Comparison of ENCODE assay signal across 12 mouse cellular contexts in the genomic region with DNA sequence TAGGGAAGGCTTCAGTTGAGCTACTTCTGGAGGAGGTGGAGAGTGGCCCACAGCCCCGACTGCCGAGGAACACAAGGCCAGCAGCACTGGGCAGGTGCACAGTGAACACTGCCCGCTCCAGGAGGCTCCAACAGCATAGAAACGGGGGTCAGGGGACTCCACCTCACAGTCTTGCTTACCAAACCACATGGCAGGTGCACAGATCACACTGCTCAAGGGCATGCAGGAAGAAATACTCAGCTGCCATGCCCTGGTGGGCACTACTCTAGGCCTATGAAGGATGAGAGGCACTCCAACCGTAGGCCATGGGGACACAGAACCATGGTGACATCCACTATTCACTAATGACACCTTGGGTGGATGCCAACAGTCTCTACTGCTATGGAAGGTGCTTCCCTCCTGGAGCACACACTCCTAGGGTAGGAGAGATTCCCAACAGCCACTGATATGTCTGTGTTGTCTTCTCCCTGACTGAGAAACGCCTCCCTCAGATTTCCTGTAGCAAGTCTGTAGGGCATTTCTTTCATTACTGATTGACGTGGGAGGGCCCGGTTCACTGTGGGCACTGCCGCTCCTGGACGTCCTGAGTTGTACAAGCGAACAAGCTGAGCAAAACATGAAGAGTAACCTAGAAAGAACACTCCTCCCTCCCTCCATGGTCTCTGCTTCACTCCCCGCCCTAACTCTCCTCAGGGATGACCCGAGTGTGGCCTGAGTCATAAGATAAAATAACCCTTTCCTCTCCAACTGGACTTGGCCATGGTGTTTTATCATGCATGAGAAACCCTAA. TPM values are rescaled to one million over a fixed set of nuclear protein-coding genes. Genes with fewer than 3 reads are reported as not detected.
DNase-seq lines count a peak whose midpoint lies in the region; ATAC-seq lines count a peak whose summit lies in the region.
"Had no signal": no experiment of that assay in that cellular context is flagged by ENCODE, and none has a peak within 500 bp of the region (broad histone marks: within the 10 kb centered on the region; RNA-seq: fewer than 3 reads in every experiment).

No protein-coding gene starts in this region.

- no peaks in the 10 kb centered on the region for H3K9me3 ChIP-seq in heart, embryonic 14.5 days (ENCODE audit: control insufficient read depth, low read length)
- H3K9me3 ChIP-seq in midbrain, embryonic 10.5 days (replicated peaks) = no peaks in the 10 kb centered on the region
- no peaks in the 10 kb centered on the region for H3K9me3 ChIP-seq in midbrain, embryonic 13.5 days

- no peak overlapping the region for H3K4me3 ChIP-seq in heart, embryonic 14.5 days (ENCODE audit: control insufficient read depth in 1 of 2, insufficient read depth in 1 of 2, low read depth in 1 of 2, low read length in 2 of 2)
- H3K4me3 ChIP-seq in midbrain, embryonic 10.5 days = no peak overlapping the region
- no peak overlapping the region for H3K4me3 ChIP-seq in midbrain, embryonic 13.5 days (replicated peaks)

- ATAC-seq in heart, embryonic 14.5 days (ENCODE audit: insufficient number of reproducible peaks, insufficient read depth, low FRiP score, low read depth) = no peak
- ATAC-seq in midbrain, embryonic 13.5 days = no peak

- DNase-seq in heart, adult 8-10 months (ENCODE audit: low spot score) = no peak
- DNase-seq in midbrain, embryonic 10.5 days (ENCODE audit: low spot score) = no peak
- DNase-seq in kidney, postnatal 10 days = peak; percentile 64
- no peak for DNase-seq in cerebellum, adult 11-12 months
- no peak for DNase-seq in c-Kit-positive CD71-positive TER-119-positive erythroid progenitor cells, embryonic 14.5 days (ENCODE audit: low spot score)
- no peak for DNase-seq in ovary, postnatal 36 days (ENCODE audit: low spot score)
- DNase-seq: gastrocnemius, postnatal 14 days; layer of hippocampus, adult 9-11 months; lung, postnatal 14 days had no signal

- no peak overlapping the region for H3K4me2 ChIP-seq in heart, embryonic 14.5 days (ENCODE audit: low read length)
- H3K4me2 ChIP-seq in midbrain, embryonic 13.5 days (replicated peaks) = no peak overlapping the region

- H3K9ac ChIP-seq in heart, embryonic 14.5 days (ENCODE audit: low read length) = no peak overlapping the region
- H3K9ac ChIP-seq in midbrain, embryonic 13.5 days (replicated peaks) = no peak overlapping the region

- H3K27ac ChIP-seq in heart, embryonic 14.5 days (replicated peaks in 1 of 2; ENCODE audit: control insufficient read depth in 1 of 2, insufficient read depth in 1 of 2, low read depth in 2 of 2, low read length in 2 of 2) = peak overlapping the region; percentile 46 to 83
- H3K27ac ChIP-seq in midbrain, embryonic 10.5 days (replicated peaks) = 0 out of 2 replicates have a peak overlapping the region, but pooled peaks have one; percentile 33
- H3K27ac ChIP-seq in midbrain, embryonic 13.5 days = no peak overlapping the region

- H3K27me3 ChIP-seq in heart, embryonic 14.5 days (ENCODE audit: control insufficient read depth, insufficient read depth, low read length) = no peaks in the 10 kb centered on the region
- H3K27me3 ChIP-seq in midbrain, embryonic 10.5 days (ENCODE audit: low read depth, poor library complexity, severe bottlenecking) = no peaks in the 10 kb centered on the region
- no peaks in the 10 kb centered on the region for H3K27me3 ChIP-seq in midbrain, embryonic 13.5 days
- H3K27me3 ChIP-seq: CH12.LX had no signal

- H3K36me3 ChIP-seq in heart, embryonic 14.5 days (ENCODE audit: control insufficient read depth, insufficient read depth, low read length) = peaks cover 32% of the 10 kb centered on the region
- peaks cover 40% of the 10 kb centered on the region for H3K36me3 ChIP-seq in midbrain, embryonic 10.5 days
- H3K36me3 ChIP-seq in midbrain, embryonic 13.5 days = peaks cover 12% of the 10 kb centered on the region

- 56% methylated on average over 13 of the region's 13 CpGs for WGBS in heart, embryonic 14.5 days
- 83% methylated on average over 13 of the region's 13 CpGs for WGBS in midbrain, embryonic 10.5 days
- 87% methylated on average over 13 of the region's 13 CpGs for WGBS in midbrain, embryonic 13.5 days

- peaks cover 24 to 44% of the 10 kb centered on the region in 2 experiments for H3K4me1 ChIP-seq in heart, embryonic 14.5 days (ENCODE audit: control insufficient read depth in 2 of 2, insufficient read depth in 2 of 2, low read length in 2 of 2)
- H3K4me1 ChIP-seq in midbrain, embryonic 10.5 days = peaks cover 18% of the 10 kb centered on the region
- H3K4me1 ChIP-seq in midbrain, embryonic 13.5 days (replicated peaks) = peaks cover 15% of the 10 kb centered on the region

RNA-seq across cellular contexts. Expression of a gene that starts 7.2 kb away (rescaled TPM):
- 68.8 and 74.1 TPM in 2 replicates for polyA plus RNA-seq in heart, embryonic 14.5 days (2014; fragmentation: Nextera tagmentation; extraction: Ambion mirVana)
- total RNA-seq in heart, adult 8-10 months (2022) = 100 to 1,000 TPM in 1 of 4 experiments, 10 to 100 TPM in 3; 88.9 to 104 (median 91.6) TPM
- 87.1 and 97.9 TPM in 2 replicates for polyA plus RNA-seq in midbrain, embryonic 10.5 days (2016; fragmentation: Nextera tagmentation; extraction: Ambion mirVana)
- polyA plus RNA-seq in midbrain, embryonic 13.5 days (2015; fragmentation: Nextera tagmentation; extraction: Ambion mirVana) = 105 and 109 TPM in 2 replicates

RNA-seq across cellular contexts. Expression of a gene that starts 45.2 kb away (rescaled TPM):
- polyA plus RNA-seq in heart, embryonic 14.5 days (2014; fragmentation: Nextera tagmentation; extraction: Ambion mirVana) = 119 and 121 TPM in 2 replicates
- total RNA-seq in heart, adult 8-10 months (2022) = 100 to 1,000 TPM in 1 of 4 experiments, 10 to 100 TPM in 3; 68.5 to 103 (median 82.8) TPM
- 89.7 and 91.0 TPM in 2 replicates for polyA plus RNA-seq in midbrain, embryonic 10.5 days (2016; fragmentation: Nextera tagmentation; extraction: Ambion mirVana)
- polyA plus RNA-seq in midbrain, embryonic 13.5 days (2015; fragmentation: Nextera tagmentation; extraction: Ambion mirVana) = 59.2 and 63.7 TPM in 2 replicates

RNA-seq across cellular contexts. Expression of a gene that starts 45.4 kb away (rescaled TPM):
- polyA plus RNA-seq in heart, embryonic 14.5 days (2014; fragmentation: Nextera tagmentation; extraction: Ambion mirVana) = 11.7 and 13.9 TPM in 2 replicates
- total RNA-seq in heart, adult 8-10 months (2022) = 1 to 10 TPM; 4.8 to 7.0 (median 6.9) TPM
- polyA plus RNA-seq in midbrain, embryonic 10.5 days (2016; fragmentation: Nextera tagmentation; extraction: Ambion mirVana) = 20.0 and 21.2 TPM in 2 replicates
- 19.9 and 20.9 TPM in 2 replicates for polyA plus RNA-seq in midbrain, embryonic 13.5 days (2015; fragmentation: Nextera tagmentation; extraction: Ambion mirVana)

RNA-seq across cellular contexts. Expression of a gene that starts 57.3 kb away (rescaled TPM):
- 11.6 and 12.1 TPM in 2 replicates for polyA plus RNA-seq in heart, embryonic 14.5 days (2014; fragmentation: Nextera tagmentation; extraction: Ambion mirVana)
- 10 to 100 TPM in 3 of 4 experiments, 1 to 10 TPM in 1; 8.9 to 16.0 (median 11.7) TPM for total RNA-seq in heart, adult 8-10 months (2022)
- polyA plus RNA-seq in midbrain, embryonic 10.5 days (2016; fragmentation: Nextera tagmentation; extraction: Ambion mirVana) = 38.1 and 45.9 TPM in 2 replicates
- 29.3 and 37.9 TPM in 2 replicates for polyA plus RNA-seq in midbrain, embryonic 13.5 days (2015; fragmentation: Nextera tagmentation; extraction: Ambion mirVana)
